Mouse (Mus musculus) subcutaneous adipose tissue, adult 2 months (tissue): ENCODE results near the gene Agxt. TPM values are rescaled to one million over a fixed set of nuclear protein-coding genes. Genes with fewer than 3 reads are reported as not detected.

ENCODE experiments used
- polyA plus RNA-seq: library from polyadenylated mRNA; depleted of rRNA; stranded (reverse); fragments of >200 nt; gene quantifications from 2 replicates; pipeline ENCODE4 v1.2.3, GENCODE M21; 2012; ENCODE audit warnings: low replicate concordance; rRNA removed

The Agxt gene
- polyA plus RNA-seq = 0.10 TPM in 1 of 2 replicates, not detected in the other

GRCm38 (mm10) chr1:93135036-93135526, at the start of gene Agxt:
Gene Agxt (plus strand): TSS chr1:93135240.

GRCm38 (mm10) chr1:93101571-93102061, 33.4 kb upstream of the Agxt start, which contains the start of gene Kif1a:
Gene Kif1a (minus strand): TSS chr1:93101951.

GRCm38 (mm10) chr1:93160501-93161133, 25.6 kb downstream of the Agxt start, which contains the start of gene 2310007B03Rik:
Gene 2310007B03Rik (minus strand): TSS chr1:93160948.

GRCm38 (mm10) chr1:93168295-93168775, 33.3 kb downstream of the Agxt start, which contains the start of gene Crocc2:
Gene Crocc2 (plus strand): TSS chr1:93168725.

Other genes starting within 250 kb of the Agxt start
- 0.20 and 0.24 TPM in 2 replicates for gene Ankmy1, start 232.3 kb upstream of the Agxt start, polyA plus RNA-seq
- gene Dusp28, start 228.3 kb upstream of the Agxt start, polyA plus RNA-seq = 18.6 and 20.2 TPM in 2 replicates
- 145 and 161 TPM in 2 replicates for gene Rnpepl1, start 224.5 kb upstream of the Agxt start, polyA plus RNA-seq
- gene Capn10, start 200.9 kb upstream of the Agxt start, polyA plus RNA-seq = 20.2 and 30.9 TPM in 2 replicates
- gene Gpr35, start 184.4 kb upstream of the Agxt start, polyA plus RNA-seq = 2.5 and 3.6 TPM in 2 replicates
- gene Aqp12, start 128.9 kb upstream of the Agxt start, polyA plus RNA-seq = 0.18 TPM in 1 of 2 replicates, not detected in the other
- 1.2 and 8.5 TPM in 2 replicates for gene Kif1a, start 33.3 kb upstream of the Agxt start, polyA plus RNA-seq
- gene 2310007B03Rik, start 25.7 kb downstream of the Agxt start, polyA plus RNA-seq = 6.3 TPM in 1 of 2 replicates, not detected in the other
- 0.06 and 0.50 TPM in 2 replicates for gene Crocc2, start 33.5 kb downstream of the Agxt start, polyA plus RNA-seq
- gene Sned1, start 100.6 kb downstream of the Agxt start, polyA plus RNA-seq = 15.1 and 63.4 TPM in 2 replicates
- 13.0 and 14.8 TPM in 2 replicates for gene Mterf4, start 170.7 kb downstream of the Agxt start, polyA plus RNA-seq
- gene Ppp1r7, start 207.6 kb downstream of the Agxt start, polyA plus RNA-seq = 4.0 and 4.9 TPM in 2 replicates
- 2.4 and 5.8 TPM in 2 replicates for gene Pask, start 208.2 kb downstream of the Agxt start, polyA plus RNA-seq
- gene Ano7, start 238.7 kb downstream of the Agxt start, polyA plus RNA-seq = 0.50 TPM in 1 of 2 replicates, not detected in the other